Comparison of ENCODE assay signal across 19 mouse cellular contexts in genomic region chr1:102644379-102644778, GRCm38 (mm10).
DNase-seq lines count a peak whose midpoint lies in the region; ATAC-seq and TF ChIP-seq lines count a peak whose summit lies in the region.
"Had no signal": no experiment of that assay in that cellular context is flagged by ENCODE, and none has a peak within 500 bp of the region (broad histone marks: within the 10 kb centered on the region; RNA-seq: fewer than 3 reads in every experiment).

No protein-coding gene starts in this region.

- no peak overlapping the region for H3K9ac ChIP-seq in forebrain, embryonic 16.5 days (replicated peaks; ENCODE audit: low read depth, low read length)
- H3K9ac ChIP-seq in forebrain, embryonic 12.5 days = no peak overlapping the region
- H3K9ac ChIP-seq: embryonic facial prominence, embryonic 13.5 days; embryonic facial prominence, embryonic 15.5 days had no signal

- no peaks in the 10 kb centered on the region for H3K4me1 ChIP-seq in forebrain, embryonic 16.5 days (replicated peaks; ENCODE audit: control insufficient read depth, insufficient read depth, low read length)
- H3K4me1 ChIP-seq in forebrain, embryonic 12.5 days = no peaks in the 10 kb centered on the region
- H3K4me1 ChIP-seq: embryonic facial prominence, embryonic 13.5 days; embryonic facial prominence, embryonic 15.5 days; forebrain, embryonic 10.5 days had no signal

- ATAC-seq in forebrain, embryonic 16.5 days = peak; percentile 62; the same call in 1 of the 2 replicates
- ATAC-seq in forebrain, embryonic 12.5 days (ENCODE audit: low FRiP score) = no peak

- 57% methylated on average over 1 of the region's 1 CpGs for WGBS in forebrain, embryonic 16.5 days
- 65% methylated on average over 1 of the region's 1 CpGs for WGBS in forebrain, embryonic 12.5 days

- TF ChIP-seq CTCF in brain, embryonic 14.5 days (IDR thresholded peaks at IDR 0.05; ENCODE audit: borderline replicate concordance, extremely low read depth, insufficient read depth, insufficient read length) = no peak

- H3K4me2 ChIP-seq in forebrain, embryonic 16.5 days (ENCODE audit: low read length) = no peak overlapping the region
- no peak overlapping the region for H3K4me2 ChIP-seq in forebrain, embryonic 12.5 days
- H3K4me2 ChIP-seq: embryonic facial prominence, embryonic 13.5 days; embryonic facial prominence, embryonic 15.5 days had no signal

- H3K4me3 ChIP-seq in forebrain, embryonic 16.5 days (replicated peaks; ENCODE audit: low read length) = no peak overlapping the region
- no peak overlapping the region for H3K4me3 ChIP-seq in forebrain, embryonic 12.5 days (replicated peaks)
- H3K4me3 ChIP-seq: embryonic facial prominence, embryonic 13.5 days; embryonic facial prominence, embryonic 15.5 days; erythroblast, embryonic 14.5 days; forebrain, embryonic 10.5 days had no signal

- H3K27me3 ChIP-seq in forebrain, embryonic 16.5 days (replicated peaks; ENCODE audit: control insufficient read depth, insufficient read depth, low read length) = no peaks in the 10 kb centered on the region
- H3K27me3 ChIP-seq in forebrain, embryonic 12.5 days = no peaks in the 10 kb centered on the region
- H3K27me3 ChIP-seq: embryonic facial prominence, embryonic 13.5 days; embryonic facial prominence, embryonic 15.5 days had no signal

- H3K36me3 ChIP-seq in forebrain, embryonic 16.5 days (ENCODE audit: control insufficient read depth, insufficient read depth) = no peaks in the 10 kb centered on the region
- H3K36me3 ChIP-seq in forebrain, embryonic 12.5 days (replicated peaks) = no peaks in the 10 kb centered on the region
- H3K36me3 ChIP-seq: embryonic facial prominence, embryonic 13.5 days; embryonic facial prominence, embryonic 15.5 days; forebrain, embryonic 10.5 days had no signal

- H3K9me3 ChIP-seq in forebrain, embryonic 16.5 days (ENCODE audit: control insufficient read depth, low read length) = no peaks in the 10 kb centered on the region
- H3K9me3 ChIP-seq in forebrain, embryonic 12.5 days = no peaks in the 10 kb centered on the region
- H3K9me3 ChIP-seq: embryonic facial prominence, embryonic 13.5 days; embryonic facial prominence, embryonic 15.5 days; forebrain, embryonic 10.5 days had no signal

- no peak overlapping the region for H3K27ac ChIP-seq in forebrain, embryonic 16.5 days (ENCODE audit: low read length)
- no peak overlapping the region for H3K27ac ChIP-seq in forebrain, embryonic 12.5 days
- H3K27ac ChIP-seq: embryonic facial prominence, embryonic 13.5 days; embryonic facial prominence, embryonic 15.5 days; forebrain, embryonic 10.5 days had no signal

- peak; percentile 9 for DNase-seq in brain, embryonic 14.5 days (ENCODE audit: low read depth)
- peak; percentile 20 for DNase-seq in brain, embryonic 18.5 days (ENCODE audit: low read depth, low spot score)
- no peak for DNase-seq in left cerebral cortex, adult 18-20 months (ENCODE audit: low spot score in 2 of 2)
- DNase-seq: adrenal gland, adult 2 months; adrenal gland, postnatal 10 days; adrenal gland, postnatal 25 days; cerebellum, adult 11 months; cerebellum, adult 18-20 months; cerebellum, adult 8-10 months; cerebellum, adult 9-11 months; cerebellum, postnatal 14 days; cerebellum, postnatal 36 days; embryo, embryonic 11 days had no signal

- TF ChIP-seq POLR2A in brain, embryonic 14.5 days (IDR thresholded peaks at IDR 0.05; ENCODE audit: borderline replicate concordance, extremely low read depth, insufficient read depth, insufficient read length, poor library complexity, severe bottlenecking) = no peak

Comparison
In these comparisons a context has a peak if more than half of its experiments do, and no peak if none do; other contexts are left out.
1. DNase-seq: peak in brain, embryonic 14.5 days (single experiment) and brain, embryonic 18.5 days (single experiment); none in left cerebral cortex, adult 18-20 months (0 of 2).